Mouse (Mus musculus): Measurements from ENCODE around the gene Grm8. TPM values are rescaled to one million over a fixed set of nuclear protein-coding genes. Genes with fewer than 3 reads are reported as not detected.
A peak's percentile ranks its signal among the peaks of the same experiment; 100 is the strongest.

Gene Grm8
- polyA plus RNA-seq, 1 experiment from 2014 or later, result 3.7 TPM

DNA sequence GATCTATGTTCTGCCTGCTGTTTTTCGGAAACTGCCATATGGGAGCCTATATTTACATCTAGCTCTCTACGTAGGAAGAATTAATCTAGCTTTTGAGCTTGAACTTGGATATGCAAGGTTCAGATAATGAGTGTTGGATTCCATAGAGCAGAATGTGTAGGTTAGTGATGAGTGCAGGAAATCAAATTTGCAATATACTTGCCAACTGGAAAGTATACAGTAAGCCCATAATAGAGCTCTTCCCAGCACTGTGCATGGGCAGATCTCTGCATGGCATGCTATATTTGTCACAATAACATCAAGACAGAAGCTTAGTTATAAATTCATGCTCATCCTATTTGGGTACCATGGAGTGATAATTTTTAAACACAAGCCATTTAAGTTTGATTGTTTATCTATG lies 763.9 kb downstream of the Grm8 start:
- Histone ChIP-seq H3K4me1 (ENCODE audit: control insufficient read depth, insufficient read depth, low read length) (no peaks in the 10 kb centered on the region), H3K9ac (ENCODE audit: low read depth, low read length) (no peak overlapping the region), H3K36me3 (ENCODE audit: control insufficient read depth, insufficient read depth, low read length) (no peaks in the 10 kb centered on the region), H3K9me3 (ENCODE audit: control insufficient read depth, low read length) (no peaks in the 10 kb centered on the region), H3K4me3 (ENCODE audit: low read length) (no peak overlapping the region), H3K4me2 (ENCODE audit: low read depth, low read length) (no peak overlapping the region), H3K27ac (ENCODE audit: low read length) (no peak overlapping the region), H3K27me3 (replicated peaks; ENCODE audit: control insufficient read depth, insufficient read depth, low read length) (no peaks in the 10 kb centered on the region)
- ATAC-seq, result no peak
- WGBS, result 57% methylated on average over 2 of the region's 2 CpGs

DNA sequence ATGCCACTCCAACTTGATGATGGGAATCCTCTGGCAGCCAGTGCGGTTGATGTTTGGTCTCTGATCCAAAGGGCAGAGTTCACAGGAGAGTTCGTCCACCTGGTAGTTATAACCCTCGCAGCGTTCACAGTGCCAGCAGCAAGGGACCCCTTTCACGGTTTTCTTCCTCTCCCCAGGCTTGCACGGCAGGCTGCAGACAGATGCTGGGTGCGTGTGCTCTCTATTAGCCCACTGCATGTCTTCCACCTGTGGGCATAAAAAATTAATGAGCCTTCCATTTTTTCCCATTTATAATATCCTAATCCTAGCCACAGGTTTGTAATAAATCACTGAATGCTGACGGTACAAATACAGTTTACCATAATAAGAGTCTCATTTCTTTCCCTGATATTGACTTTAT lies 771.2 kb downstream of the Grm8 start:
- no peak overlapping the region for H3K9ac ChIP-seq (ENCODE audit: low read depth, low read length)
- H3K27me3 ChIP-seq (replicated peaks; ENCODE audit: control insufficient read depth, insufficient read depth, low read length), result no peaks in the 10 kb centered on the region
- no peak overlapping the region for H3K4me2 ChIP-seq (ENCODE audit: low read depth, low read length)
- WGBS, result 82% methylated on average over 8 of the region's 8 CpGs
- H3K27ac ChIP-seq (ENCODE audit: low read length), result no peak overlapping the region
- H3K4me1 ChIP-seq (ENCODE audit: control insufficient read depth, insufficient read depth, low read length), result no peaks in the 10 kb centered on the region
- H3K9me3 ChIP-seq (ENCODE audit: control insufficient read depth, low read length), result no peaks in the 10 kb centered on the region
- no peaks in the 10 kb centered on the region for H3K36me3 ChIP-seq (ENCODE audit: control insufficient read depth, insufficient read depth, low read length)
- H3K4me3 ChIP-seq (ENCODE audit: low read length), result no peak overlapping the region
- ATAC-seq, result no peak

DNA sequence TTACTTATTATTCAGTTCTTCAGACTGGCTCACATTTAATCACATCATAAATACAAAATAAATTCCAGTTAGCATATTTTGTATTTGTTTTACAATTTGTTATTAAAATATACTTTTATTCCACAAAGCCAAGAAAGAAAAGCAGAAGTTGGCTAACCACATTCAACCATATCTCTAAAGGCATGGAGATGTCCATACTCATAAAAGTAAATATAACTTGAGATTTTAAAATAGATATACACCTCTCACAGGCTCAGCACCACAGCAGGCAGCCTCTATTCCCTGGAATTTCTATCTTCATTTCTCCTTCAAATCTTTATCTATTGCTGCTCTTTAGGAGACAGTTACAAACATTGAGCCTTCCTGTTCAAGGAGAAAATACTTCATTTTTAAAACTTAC lies 774.5 kb downstream of the Grm8 start:
- Histone ChIP-seq H3K27ac (ENCODE audit: low read length) (no peak overlapping the region), H3K4me3 (ENCODE audit: low read length) (no peak overlapping the region), H3K9me3 (ENCODE audit: control insufficient read depth, low read length) (no peaks in the 10 kb centered on the region), H3K4me1 (ENCODE audit: control insufficient read depth, insufficient read depth, low read length) (no peaks in the 10 kb centered on the region), H3K9ac (ENCODE audit: low read depth, low read length) (no peak overlapping the region), H3K36me3 (ENCODE audit: control insufficient read depth, insufficient read depth, low read length) (no peaks in the 10 kb centered on the region), H3K27me3 (replicated peaks; ENCODE audit: control insufficient read depth, insufficient read depth, low read length) (no peaks in the 10 kb centered on the region), H3K4me2 (ENCODE audit: low read depth, low read length) (no peak overlapping the region)
- no peak for ATAC-seq

DNA sequence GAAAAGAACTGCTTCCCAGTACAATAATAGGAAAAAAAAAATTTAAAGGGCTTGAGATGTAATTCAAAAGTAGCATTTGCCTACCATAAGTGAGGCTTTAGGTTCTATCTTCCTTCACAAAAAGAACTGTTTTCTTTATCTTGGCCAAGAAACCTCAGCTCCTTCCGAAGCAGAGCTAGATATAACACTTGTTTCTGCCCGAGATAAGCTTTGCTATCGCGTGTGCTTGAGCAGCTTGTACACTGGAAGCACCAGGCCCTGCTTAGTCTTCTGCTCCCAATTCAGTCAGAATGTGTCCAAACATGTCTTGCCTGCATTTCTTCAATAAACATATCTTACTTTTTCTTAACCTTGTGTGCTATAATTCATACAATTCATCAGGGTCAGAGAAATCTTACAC lies 783.8 kb downstream of the Grm8 start:
- H3K4me1 ChIP-seq (ENCODE audit: control insufficient read depth, insufficient read depth, low read length), result no peaks in the 10 kb centered on the region
- H3K4me2 ChIP-seq (ENCODE audit: low read depth, low read length), result no peak overlapping the region
- ATAC-seq, result no peak
- H3K4me3 ChIP-seq (ENCODE audit: low read length), result no peak overlapping the region
- H3K9ac ChIP-seq (ENCODE audit: low read depth, low read length), result no peak overlapping the region
- no peaks in the 10 kb centered on the region for H3K9me3 ChIP-seq (ENCODE audit: control insufficient read depth, low read length)
- 73% methylated on average over 4 of the region's 4 CpGs for WGBS
- H3K27me3 ChIP-seq (replicated peaks; ENCODE audit: control insufficient read depth, insufficient read depth, low read length), result no peaks in the 10 kb centered on the region
- H3K36me3 ChIP-seq (ENCODE audit: control insufficient read depth, insufficient read depth, low read length), result no peaks in the 10 kb centered on the region
- H3K27ac ChIP-seq (ENCODE audit: low read length), result no peak overlapping the region

DNA sequence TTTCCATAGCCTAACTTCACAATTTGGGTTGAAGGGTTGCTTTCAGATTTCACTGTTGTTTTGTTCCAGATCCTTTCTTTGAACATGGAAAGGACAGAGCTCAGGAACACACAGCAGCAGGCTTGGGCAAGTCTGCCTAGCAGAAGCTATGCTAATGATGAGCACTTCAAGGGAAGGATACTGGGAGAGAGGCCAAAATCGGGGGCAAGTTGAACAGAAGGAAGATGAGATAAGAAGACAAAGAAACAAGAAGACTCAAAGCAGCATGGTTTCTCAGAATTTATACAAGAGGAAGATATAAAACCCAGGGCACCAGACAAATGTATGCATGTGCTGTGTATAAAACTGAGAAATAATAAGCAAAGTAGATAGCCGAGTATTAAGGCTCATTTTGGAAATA lies 786.7 kb downstream of the Grm8 start:
- ATAC-seq, result no peak
- H3K4me2 ChIP-seq (ENCODE audit: low read depth, low read length), result no peak overlapping the region
- H3K9ac ChIP-seq (ENCODE audit: low read depth, low read length), result no peak overlapping the region
- no peaks in the 10 kb centered on the region for H3K4me1 ChIP-seq (ENCODE audit: control insufficient read depth, insufficient read depth, low read length)
- 74% methylated on average over 2 of the region's 2 CpGs for WGBS
- no peaks in the 10 kb centered on the region for H3K36me3 ChIP-seq (ENCODE audit: control insufficient read depth, insufficient read depth, low read length)
- no peak overlapping the region for H3K27ac ChIP-seq (ENCODE audit: low read length)
- no peaks in the 10 kb centered on the region for H3K9me3 ChIP-seq (ENCODE audit: control insufficient read depth, low read length)
- no peak overlapping the region for H3K4me3 ChIP-seq (ENCODE audit: low read length)
- no peaks in the 10 kb centered on the region for H3K27me3 ChIP-seq (replicated peaks; ENCODE audit: control insufficient read depth, insufficient read depth, low read length)

DNA sequence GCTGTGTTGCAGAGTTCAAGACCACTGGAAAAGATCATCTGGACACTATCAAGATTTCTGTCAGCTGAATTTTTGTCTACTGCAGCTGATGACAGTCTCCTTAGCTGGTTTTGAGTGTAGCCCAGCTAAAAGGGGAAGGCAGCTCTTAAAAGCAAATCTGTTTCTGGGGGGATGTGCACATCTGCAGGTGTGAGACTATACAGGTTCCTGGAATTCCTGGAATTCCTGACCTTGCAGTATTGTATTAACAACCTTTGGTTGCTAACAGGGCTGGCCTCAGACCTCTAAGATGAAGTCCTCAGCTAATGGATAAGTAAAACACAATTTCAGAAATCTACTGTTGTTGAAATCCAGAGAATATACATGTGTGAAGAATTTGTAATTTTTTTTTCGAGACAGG lies 788.7 kb downstream of the Grm8 start:
- no peaks in the 10 kb centered on the region for H3K4me1 ChIP-seq (ENCODE audit: control insufficient read depth, insufficient read depth, low read length)
- no peaks in the 10 kb centered on the region for H3K9me3 ChIP-seq (ENCODE audit: control insufficient read depth, low read length)
- H3K36me3 ChIP-seq (ENCODE audit: control insufficient read depth, insufficient read depth, low read length), result no peaks in the 10 kb centered on the region
- WGBS, result 85% methylated on average over 1 of the region's 1 CpGs
- no peak for ATAC-seq
- H3K4me2 ChIP-seq (ENCODE audit: low read depth, low read length), result no peak overlapping the region
- H3K4me3 ChIP-seq (ENCODE audit: low read length), result no peak overlapping the region
- H3K27ac ChIP-seq (ENCODE audit: low read length), result no peak overlapping the region
- H3K27me3 ChIP-seq (replicated peaks; ENCODE audit: control insufficient read depth, insufficient read depth, low read length), result no peaks in the 10 kb centered on the region
- no peak overlapping the region for H3K9ac ChIP-seq (ENCODE audit: low read depth, low read length)

DNA sequence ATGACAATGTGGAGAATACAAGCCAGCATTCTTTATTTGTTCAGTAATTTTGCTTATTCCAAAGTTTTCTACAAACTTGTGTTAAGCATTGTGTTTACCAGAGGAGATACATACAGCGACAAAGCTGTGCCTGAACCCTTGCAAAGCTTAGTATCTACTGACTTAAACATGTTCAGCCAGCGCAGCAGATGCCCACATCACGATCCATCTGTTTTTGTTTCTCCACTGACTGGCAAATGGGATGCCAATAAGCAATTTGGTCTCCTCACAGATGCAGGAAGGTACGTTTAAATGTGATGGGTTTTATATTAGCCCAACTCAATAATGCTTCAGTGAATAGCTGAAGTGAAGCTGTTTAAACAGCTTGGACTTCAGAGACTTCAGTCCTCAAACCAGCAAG lies 794.8 kb downstream of the Grm8 start:
- Histone ChIP-seq H3K4me2 (ENCODE audit: low read depth, low read length) (no peak overlapping the region), H3K27ac (ENCODE audit: low read length) (no peak overlapping the region), H3K27me3 (replicated peaks; ENCODE audit: control insufficient read depth, insufficient read depth, low read length) (no peaks in the 10 kb centered on the region), H3K36me3 (ENCODE audit: control insufficient read depth, insufficient read depth, low read length) (no peaks in the 10 kb centered on the region), H3K9me3 (ENCODE audit: control insufficient read depth, low read length) (no peaks in the 10 kb centered on the region), H3K9ac (ENCODE audit: low read depth, low read length) (no peak overlapping the region), H3K4me1 (ENCODE audit: control insufficient read depth, insufficient read depth, low read length) (no peaks in the 10 kb centered on the region), H3K4me3 (ENCODE audit: low read length) (no peak overlapping the region)
- ATAC-seq, result no peak
- 86% methylated on average over 4 of the region's 4 CpGs for WGBS

DNA sequence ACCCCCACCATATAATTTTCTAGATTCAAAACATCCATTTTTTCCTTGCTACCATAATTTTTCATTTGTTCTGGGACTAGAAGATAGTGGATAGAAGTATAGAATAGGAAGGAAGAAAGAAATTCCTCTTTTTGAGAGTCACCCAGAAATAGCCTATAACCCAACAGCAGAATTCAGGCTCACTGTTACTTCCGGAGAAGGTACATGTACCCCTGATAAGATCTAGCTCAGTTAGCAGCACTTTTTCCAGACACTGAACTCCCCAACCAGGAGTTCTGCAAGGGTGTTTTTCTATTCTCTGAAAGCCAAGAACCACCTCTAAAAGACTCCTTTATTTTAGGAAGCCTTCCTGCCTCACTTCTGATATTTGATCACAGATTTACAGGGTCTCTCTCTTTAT lies 816.4 kb downstream of the Grm8 start:
- 0 out of 2 replicates have a peak, but pooled peaks cover 5% of the 10 kb centered on the region for H3K4me1 ChIP-seq (ENCODE audit: control insufficient read depth, insufficient read depth, low read length)
- ATAC-seq, result no peak
- WGBS, result 76% methylated on average over 1 of the region's 1 CpGs
- H3K4me2 ChIP-seq (ENCODE audit: low read depth, low read length), result no peak overlapping the region
- H3K27me3 ChIP-seq (replicated peaks; ENCODE audit: control insufficient read depth, insufficient read depth, low read length), result no peaks in the 10 kb centered on the region
- H3K27ac ChIP-seq (ENCODE audit: low read length), result no peak overlapping the region
- H3K36me3 ChIP-seq (ENCODE audit: control insufficient read depth, insufficient read depth, low read length), result no peaks in the 10 kb centered on the region
- no peaks in the 10 kb centered on the region for H3K9me3 ChIP-seq (ENCODE audit: control insufficient read depth, low read length)
- no peak overlapping the region for H3K4me3 ChIP-seq (ENCODE audit: low read length)
- H3K9ac ChIP-seq (ENCODE audit: low read depth, low read length), result no peak overlapping the region

DNA sequence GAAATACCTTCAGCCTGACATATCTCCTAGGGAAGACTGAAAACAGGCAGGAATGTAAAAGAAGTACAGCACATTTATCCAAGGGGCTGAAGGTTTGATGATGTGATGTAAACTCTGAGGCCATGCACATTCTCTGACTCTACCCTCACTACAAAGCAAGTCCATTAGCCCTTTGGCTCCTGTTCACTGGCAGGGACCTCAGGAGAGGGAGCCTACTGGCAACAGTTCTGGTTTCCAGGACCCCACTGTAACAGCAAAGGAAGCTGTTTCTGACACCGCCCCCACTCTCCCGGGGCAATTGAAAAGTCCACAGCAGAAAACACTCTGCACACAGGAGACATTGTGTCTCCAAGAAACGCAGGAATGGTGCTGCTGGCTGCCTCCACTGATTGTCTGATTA lies 817.6 kb downstream of the Grm8 start:
- no peak overlapping the region for H3K27ac ChIP-seq (ENCODE audit: low read length)
- H3K4me3 ChIP-seq (ENCODE audit: low read length), result no peak overlapping the region
- H3K36me3 ChIP-seq (ENCODE audit: control insufficient read depth, insufficient read depth, low read length), result no peaks in the 10 kb centered on the region
- no peaks in the 10 kb centered on the region for H3K9me3 ChIP-seq (ENCODE audit: control insufficient read depth, low read length)
- H3K9ac ChIP-seq (ENCODE audit: low read depth, low read length), result no peak overlapping the region
- WGBS, result 53% methylated on average over 3 of the region's 3 CpGs
- no peak overlapping the region for H3K4me2 ChIP-seq (ENCODE audit: low read depth, low read length)
- H3K27me3 ChIP-seq (replicated peaks; ENCODE audit: control insufficient read depth, insufficient read depth, low read length), result no peaks in the 10 kb centered on the region
- ATAC-seq, result no peak
- H3K4me1 ChIP-seq (ENCODE audit: control insufficient read depth, insufficient read depth, low read length), result 0 out of 2 replicates have a peak, but pooled peaks cover 5% of the 10 kb centered on the region

DNA sequence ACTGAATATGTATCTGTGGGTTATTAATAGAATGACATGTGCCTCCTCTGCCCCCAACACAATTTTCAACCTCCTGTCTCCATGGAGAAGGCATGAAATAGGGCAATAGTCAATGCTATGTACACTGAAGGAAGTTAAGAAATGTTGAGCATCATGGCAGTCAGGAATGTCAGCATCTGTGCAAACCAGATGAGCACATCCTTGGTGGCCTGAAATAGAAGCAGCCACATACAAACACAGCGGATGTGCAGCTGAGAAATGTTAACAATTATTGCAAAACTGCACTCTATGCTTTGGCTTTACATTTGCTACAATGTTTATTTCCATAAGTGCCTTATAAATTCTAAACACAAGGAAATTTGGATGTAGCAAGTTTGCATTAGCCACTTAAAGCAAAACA lies 819.0 kb downstream of the Grm8 start:
- Histone ChIP-seq H3K36me3 (ENCODE audit: control insufficient read depth, insufficient read depth, low read length) (no peaks in the 10 kb centered on the region), H3K9me3 (ENCODE audit: control insufficient read depth, low read length) (no peaks in the 10 kb centered on the region), H3K4me3 (ENCODE audit: low read length) (no peak overlapping the region), H3K27me3 (replicated peaks; ENCODE audit: control insufficient read depth, insufficient read depth, low read length) (no peaks in the 10 kb centered on the region), H3K9ac (ENCODE audit: low read depth, low read length) (no peak overlapping the region), H3K27ac (ENCODE audit: low read length) (no peak overlapping the region), H3K4me1 (ENCODE audit: control insufficient read depth, insufficient read depth, low read length) (0 out of 2 replicates have a peak, but pooled peaks cover 5% of the 10 kb centered on the region), H3K4me2 (ENCODE audit: low read depth, low read length) (no peak overlapping the region)
- WGBS, result 53% methylated on average over 1 of the region's 1 CpGs
- peak; percentile 59 for ATAC-seq

All from intestine, embryonic 16.5 days (tissue).